Mouse (Mus musculus) adrenal gland, adult 18-20 months (tissue): ENCODE results near the gene Tmem108. TPM values are rescaled to one million over a fixed set of nuclear protein-coding genes. Genes with fewer than 3 reads are reported as not detected.

Experiments used
- DNase-seq, 2 experiments: peaks; one replicate each; pipeline ENCODE4 v3.0.0; 2021 to 2022; ENCODE audit warnings: low spot score in 2 of 2
- total RNA-seq, 2 experiments: library from RNA; stranded (reverse); gene quantifications; 1 replicate in 1 of 2; 2 replicates in 1 of 2; pipeline ENCODE4 v1.2.3; 2021

Tmem108 gene
- total RNA-seq, 2 experiments from 2014 or later = 3.7 TPM

GRCm38 (mm10) chr9:103465711-103466220 lies 295.9 kb downstream of the Tmem108 start:
- no peak for DNase-seq

- no peak for DNase-seq
Measured at GRCm38 (mm10) chr9:103465293-103465692, 296.3 kb downstream of the Tmem108 start.

DNA sequence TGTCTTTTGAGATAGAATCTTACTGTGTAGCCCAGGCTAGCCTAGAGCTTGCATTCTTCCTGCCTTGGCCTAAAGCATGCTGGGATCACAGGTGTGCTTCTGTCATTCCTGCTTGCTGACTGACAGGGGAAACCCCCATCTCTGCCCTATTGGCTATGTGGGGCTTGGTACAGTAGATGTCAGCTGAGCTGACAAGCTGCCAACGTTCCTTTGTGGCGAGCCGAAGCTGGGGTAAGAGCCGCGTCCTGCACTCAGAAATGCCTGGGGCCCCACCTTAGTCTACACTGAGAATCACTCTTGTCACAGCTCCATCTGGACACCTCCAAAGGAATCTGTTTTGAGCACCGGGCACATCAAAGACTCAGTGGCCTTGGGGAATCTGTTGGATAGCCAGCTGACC lies 297.8 kb downstream of the Tmem108 start:
- DNase-seq = no peak

DNA sequence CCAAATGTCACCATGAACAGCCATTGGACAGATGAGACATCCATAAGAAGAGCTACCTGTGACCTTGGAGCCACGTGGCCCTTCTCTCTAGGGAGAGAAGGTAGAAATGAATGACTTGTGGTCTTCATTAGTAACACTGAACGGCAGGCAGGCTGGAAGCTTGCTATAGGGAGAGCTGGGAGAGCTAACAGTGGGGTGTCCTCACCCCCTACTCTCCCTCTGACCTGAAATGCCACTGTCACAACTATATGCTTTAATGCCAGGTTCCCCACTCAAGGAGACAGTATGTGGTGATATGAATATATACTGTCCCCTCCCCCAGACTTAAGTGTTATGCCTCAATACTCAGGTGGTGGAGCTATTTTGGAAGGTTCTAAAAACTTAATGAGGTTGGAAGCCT lies 301.8 kb downstream of the Tmem108 start:
- no peak for DNase-seq

- DNase-seq = no peak
Measured at GRCm38 (mm10) chr9:103459307-103459706, 302.3 kb downstream of the Tmem108 start.

GRCm38 (mm10) chr9:103449651-103450050 lies 312.0 kb downstream of the Tmem108 start:
- DNase-seq = no peak

DNA sequence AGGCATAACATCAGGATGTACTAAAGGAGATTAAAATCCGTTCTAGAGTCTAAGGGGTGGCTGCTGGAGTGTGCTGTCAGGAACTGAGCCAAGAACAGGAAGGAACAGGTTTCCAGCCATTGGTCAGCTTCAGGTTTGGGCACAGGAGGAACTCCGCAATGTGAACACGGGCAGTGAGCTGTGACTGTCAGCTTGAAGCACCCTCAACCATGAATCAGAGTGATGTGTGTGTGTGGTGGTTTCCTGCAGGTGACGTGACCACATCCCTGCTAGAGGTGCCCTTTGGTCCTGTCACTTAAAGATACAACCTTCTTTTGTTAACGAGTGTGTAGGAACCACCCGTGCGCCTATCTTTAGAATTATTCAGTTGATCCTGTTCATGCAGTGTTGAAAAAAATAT lies 312.5 kb downstream of the Tmem108 start:
- DNase-seq = no peak

GRCm38 (mm10) chr9:103444656-103445055 lies 317.0 kb downstream of the Tmem108 start:
- no peak for DNase-seq

DNA sequence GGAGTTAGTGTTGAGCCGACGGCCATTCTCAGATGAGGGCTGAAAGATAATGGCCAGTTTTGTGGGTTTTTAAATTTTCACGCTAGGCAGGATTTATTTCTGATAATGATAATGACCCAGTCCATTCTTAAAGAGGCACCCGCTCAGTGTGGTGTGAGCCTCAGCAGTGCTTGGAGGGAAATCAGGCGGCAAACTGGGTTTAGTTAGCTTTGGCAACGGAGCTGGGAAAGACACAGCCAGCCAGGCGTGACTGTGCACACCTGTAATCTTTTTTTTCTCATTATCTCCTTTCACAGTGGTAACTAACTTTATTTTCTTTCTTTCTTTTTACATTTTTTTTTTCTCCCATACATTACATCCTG lies 317.8 kb downstream of the Tmem108 start:
- no peak for DNase-seq

DNA sequence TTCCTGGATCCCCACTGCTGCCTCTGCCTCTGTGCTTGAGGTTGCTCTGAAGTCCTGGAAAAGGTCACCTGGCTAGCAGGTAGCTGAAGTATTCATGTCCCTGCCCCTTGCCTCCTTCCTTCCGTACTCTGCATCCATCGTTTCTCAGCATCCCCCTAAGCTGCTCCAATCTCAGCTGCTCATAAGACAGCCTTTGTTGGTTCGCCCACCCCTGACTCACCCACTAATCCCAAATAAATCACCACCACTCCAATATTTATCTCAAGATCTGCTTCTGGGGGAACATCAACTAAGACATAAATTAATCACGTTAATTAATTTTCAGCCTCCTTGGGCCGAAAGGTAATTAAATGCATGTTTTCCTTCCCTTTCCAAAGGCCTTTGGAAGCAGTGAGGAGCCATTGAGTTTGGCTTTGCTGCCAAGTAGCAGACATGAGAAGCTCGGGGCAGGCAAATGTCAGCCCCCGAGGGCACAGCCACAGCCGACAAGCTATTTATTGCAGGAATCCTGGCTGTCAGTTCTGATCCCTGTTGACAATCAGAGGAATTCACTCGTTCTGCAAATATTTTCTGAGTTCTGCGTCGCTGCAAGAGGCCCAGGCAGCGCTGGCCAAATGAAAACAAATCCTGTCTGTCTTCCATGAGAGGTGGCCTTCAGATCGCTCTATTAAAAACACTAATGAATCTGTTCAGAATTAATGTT lies 318.4 kb downstream of the Tmem108 start:
- DNase-seq = no peak

GRCm38 (mm10) chr9:103440597-103440996 lies 321.0 kb downstream of the Tmem108 start:
- no peak for DNase-seq

- no peak for DNase-seq
Measured at GRCm38 (mm10) chr9:103437104-103437503, 324.5 kb downstream of the Tmem108 start.

GRCm38 (mm10) chr9:103434116-103434515 lies 327.5 kb downstream of the Tmem108 start:
- DNase-seq = no peak

Other genes with a start within 250 kb of the Tmem108 start
- gene Nphp3, start 240.7 kb upstream of the Tmem108 start, total RNA-seq = 1 to 10 TPM; 2.2 to 2.6 TPM